Mouse (Mus musculus): ENCODE results near the gene 2810021J22Rik. TPM values are rescaled to one million over a fixed set of nuclear protein-coding genes. Genes with fewer than 3 reads are reported as not detected.
"Not testable (repeated sequence)": the region's sequence is repeated elsewhere in the genome, so short reads cannot be mapped to it uniquely, and the experiment has no call there.

2810021J22Rik gene
- polyA plus RNA-seq (2015; fragmentation: Nextera tagmentation; extraction: Ambion mirVana) = 2.3 and 2.5 TPM in 2 replicates

GRCm38 (mm10) chr11:58867039-58867953 lies at the start of gene 2810021J22Rik:
Gene 2810021J22Rik (plus strand): TSS chr11:58867216.
- Histone ChIP-seq H3K4me3 (replicated peaks) (peak within 1 kb of the TSS; percentile 80), H3K27ac (replicated peaks) (peak within 1 kb of the TSS; percentile 82), H3K9ac (peak within 1 kb of the TSS; percentile 73), H3K4me1 (replicated peaks) (peaks cover 23% of the 10 kb centered on the region), H3K9me3 (replicated peaks) (no peaks in the 10 kb centered on the region), H3K27me3 (no peaks in the 10 kb centered on the region; the same call in 1 of the 2 replicates), H3K36me3 (replicated peaks) (peaks cover 19% of the 10 kb centered on the region), H3K4me2 (peak within 1 kb of the TSS; percentile 82)
- 3% methylated on average over 37 of the region's 37 CpGs for WGBS (ENCODE audit: insufficient replicate concordance)
- peak; percentile 91 for ATAC-seq (ENCODE audit: insufficient read depth)

- H3K4me1 ChIP-seq (replicated peaks); H3K27me3 ChIP-seq; H3K9me3 ChIP-seq (replicated peaks); H3K27ac ChIP-seq (replicated peaks); ATAC-seq (ENCODE audit: insufficient read depth); H3K36me3 ChIP-seq (replicated peaks); H3K4me2 ChIP-seq; H3K4me3 ChIP-seq (replicated peaks); H3K9ac ChIP-seq: not testable (repeated sequence)
Measured at GRCm38 (mm10) chr11:58828937-58829336, 38.1 kb upstream of the 2810021J22Rik start, which contains the start of gene Olfr312. Gene Olfr312 (plus strand): TSS chr11:58829237.

- no peak overlapping the region for H3K27ac ChIP-seq (replicated peaks)
- no peak overlapping the region for H3K4me3 ChIP-seq (replicated peaks)
- WGBS (ENCODE audit: insufficient replicate concordance) = 37% methylated on average over 3 of the region's 3 CpGs
- H3K36me3 ChIP-seq (replicated peaks) = no peaks in the 10 kb centered on the region
- ATAC-seq (ENCODE audit: insufficient read depth) = no peak
- H3K9me3 ChIP-seq (replicated peaks) = no peaks in the 10 kb centered on the region
- no peaks in the 10 kb centered on the region for H3K4me1 ChIP-seq (replicated peaks)
- no peaks in the 10 kb centered on the region for H3K27me3 ChIP-seq
- no peak overlapping the region for H3K4me2 ChIP-seq
- H3K9ac ChIP-seq = no peak overlapping the region
Measured at GRCm38 (mm10) chr11:58829764-58830163, 37.3 kb upstream of the 2810021J22Rik start.

GRCm38 (mm10) chr11:58832541-58832940 lies 34.5 kb upstream of the 2810021J22Rik start:
- H3K9ac ChIP-seq; H3K36me3 ChIP-seq (replicated peaks); ATAC-seq (ENCODE audit: insufficient read depth); H3K4me1 ChIP-seq (replicated peaks); H3K9me3 ChIP-seq (replicated peaks); H3K27ac ChIP-seq (replicated peaks); H3K27me3 ChIP-seq; H3K4me2 ChIP-seq; H3K4me3 ChIP-seq (replicated peaks): not testable (repeated sequence)
- 61% methylated on average over 3 of the region's 3 CpGs for WGBS (ENCODE audit: insufficient replicate concordance)

- not testable (repeated sequence) for H3K27ac ChIP-seq (replicated peaks); H3K4me1 ChIP-seq (replicated peaks); H3K9ac ChIP-seq; H3K4me3 ChIP-seq (replicated peaks); H3K27me3 ChIP-seq; H3K9me3 ChIP-seq (replicated peaks); H3K36me3 ChIP-seq (replicated peaks); H3K4me2 ChIP-seq; ATAC-seq (ENCODE audit: insufficient read depth)
Measured at GRCm38 (mm10) chr11:58838951-58839350, 28.1 kb upstream of the 2810021J22Rik start, which contains the start of gene Olfr311. Gene Olfr311 (plus strand): TSS chr11:58839251.

GRCm38 (mm10) chr11:58846919-58847461 lies 20.0 kb upstream of the 2810021J22Rik start, which contains the start of gene Gm12258:
Gene Gm12258 (plus strand): TSS chr11:58847158.
- H3K9ac ChIP-seq = peak within 1 kb of the TSS; percentile 88
- H3K36me3 ChIP-seq (replicated peaks) = peaks cover 12% of the 10 kb centered on the region
- no peaks in the 10 kb centered on the region for H3K9me3 ChIP-seq (replicated peaks)
- H3K4me1 ChIP-seq (replicated peaks) = peaks cover 14% of the 10 kb centered on the region
- H3K27ac ChIP-seq (replicated peaks) = peak within 1 kb of the TSS; percentile 83
- H3K4me3 ChIP-seq (replicated peaks) = peak within 1 kb of the TSS; percentile 87
- no peaks in the 10 kb centered on the region for H3K27me3 ChIP-seq
- WGBS (ENCODE audit: insufficient replicate concordance) = under 1% methylated on average over 24 of the region's 24 CpGs
- ATAC-seq (ENCODE audit: insufficient read depth) = peak; percentile 100
- peak within 1 kb of the TSS; percentile 86 for H3K4me2 ChIP-seq

GRCm38 (mm10) chr11:58847636-58848035 lies 19.4 kb upstream of the 2810021J22Rik start:
- Histone ChIP-seq H3K4me2 (peak overlapping the region; percentile 86), H3K4me1 (replicated peaks) (peaks cover 14% of the 10 kb centered on the region), H3K9ac (peak overlapping the region; percentile 88), H3K27me3 (no peaks in the 10 kb centered on the region), H3K9me3 (replicated peaks) (no peaks in the 10 kb centered on the region), H3K4me3 (replicated peaks) (peak overlapping the region; percentile 87), H3K27ac (replicated peaks) (peak overlapping the region; percentile 83), H3K36me3 (replicated peaks) (peaks cover 15% of the 10 kb centered on the region)
- 17% methylated on average over 9 of the region's 9 CpGs for WGBS (ENCODE audit: insufficient replicate concordance)
- ATAC-seq (ENCODE audit: insufficient read depth) = 0 out of 2 replicates have a peak, but pooled peaks have one; percentile 5

GRCm38 (mm10) chr11:58849731-58850130 lies 17.3 kb upstream of the 2810021J22Rik start:
- ATAC-seq (ENCODE audit: insufficient read depth) = no peak
- Histone ChIP-seq H3K4me3 (replicated peaks) (no peak overlapping the region), H3K4me2 (no peak overlapping the region), H3K27me3 (no peaks in the 10 kb centered on the region), H3K9me3 (replicated peaks) (no peaks in the 10 kb centered on the region), H3K36me3 (replicated peaks) (peaks cover 18% of the 10 kb centered on the region), H3K4me1 (replicated peaks) (peaks cover 14% of the 10 kb centered on the region), H3K27ac (replicated peaks) (no peak overlapping the region), H3K9ac (no peak overlapping the region)
- WGBS (ENCODE audit: insufficient replicate concordance) = 66% methylated on average over 2 of the region's 2 CpGs

- WGBS (ENCODE audit: insufficient replicate concordance) = 74% methylated on average over 8 of the region's 8 CpGs
- H3K9ac ChIP-seq = no peak overlapping the region
- H3K27me3 ChIP-seq = no peaks in the 10 kb centered on the region; the same call in 1 of the 2 replicates
- no peak overlapping the region for H3K4me2 ChIP-seq
- peaks cover 10% of the 10 kb centered on the region; the same call in 1 of the 2 replicates for H3K9me3 ChIP-seq (replicated peaks)
- ATAC-seq (ENCODE audit: insufficient read depth) = no peak
- H3K27ac ChIP-seq (replicated peaks) = no peak overlapping the region
- peaks cover 51% of the 10 kb centered on the region for H3K36me3 ChIP-seq (replicated peaks)
- no peak overlapping the region for H3K4me3 ChIP-seq (replicated peaks)
- H3K4me1 ChIP-seq (replicated peaks) = no peaks in the 10 kb centered on the region
Measured at GRCm38 (mm10) chr11:58860744-58861143, 6.3 kb upstream of the 2810021J22Rik start.

- WGBS (ENCODE audit: insufficient replicate concordance) = 64% methylated on average over 6 of the region's 6 CpGs
- ATAC-seq (ENCODE audit: insufficient read depth) = no peak
- peak overlapping the region; percentile 82 for H3K4me2 ChIP-seq
Measured at GRCm38 (mm10) chr11:58867954-58868330, 926 bp downstream of the 2810021J22Rik start.

GRCm38 (mm10) chr11:58870961-58871360 lies 3.9 kb downstream of the 2810021J22Rik start:
- Histone ChIP-seq H3K27me3 (no peaks in the 10 kb centered on the region), H3K4me2 (no peak overlapping the region), H3K4me3 (replicated peaks) (no peak overlapping the region), H3K36me3 (replicated peaks) (peaks cover 24% of the 10 kb centered on the region), H3K9ac (no peak overlapping the region), H3K4me1 (replicated peaks) (peaks cover 23% of the 10 kb centered on the region), H3K9me3 (replicated peaks) (no peaks in the 10 kb centered on the region), H3K27ac (replicated peaks) (no peak overlapping the region)
- no peak for ATAC-seq (ENCODE audit: insufficient read depth)
- WGBS (ENCODE audit: insufficient replicate concordance) = 83% methylated on average over 4 of the region's 4 CpGs

More at GRCm38 (mm10) chr11:58867954-58868330, 926 bp downstream of the 2810021J22Rik start:
- Histone ChIP-seq H3K36me3 (replicated peaks) (peaks cover 19% of the 10 kb centered on the region), H3K27ac (replicated peaks) (no peak overlapping the region; the same call in 1 of the 2 replicates), H3K4me3 (replicated peaks) (peak overlapping the region; percentile 80), H3K27me3 (no peaks in the 10 kb centered on the region; the same call in 1 of the 2 replicates), H3K9me3 (replicated peaks) (no peaks in the 10 kb centered on the region), H3K4me1 (replicated peaks) (peaks cover 23% of the 10 kb centered on the region), H3K9ac (peak overlapping the region; percentile 73)
